Mouse (Mus musculus) left cerebral cortex, adult 9 months (tissue): Measurements from ENCODE around the gene Ntm.

Experiments used
- DNase-seq, 2 experiments: peaks; one replicate each; pipeline ENCODE4 v3.0.0; 2022; ENCODE audit warnings: low spot score in 2 of 2

Gene Ntm

GRCm38 (mm10) chr9:29335671-29336070 is 627.3 kb downstream of the Ntm start:
- no peak for DNase-seq

- DNase-seq, result no peak
Observed at GRCm38 (mm10) chr9:29332296-29333090, 630.4 kb downstream of the Ntm start.

- no peak for DNase-seq
Observed at GRCm38 (mm10) chr9:29330486-29330885, 632.5 kb downstream of the Ntm start.

GRCm38 (mm10) chr9:29326283-29326682 is 636.7 kb downstream of the Ntm start:
- no peak for DNase-seq

- DNase-seq, result no peak
Observed at GRCm38 (mm10) chr9:29325137-29325536, 637.8 kb downstream of the Ntm start.

DNA sequence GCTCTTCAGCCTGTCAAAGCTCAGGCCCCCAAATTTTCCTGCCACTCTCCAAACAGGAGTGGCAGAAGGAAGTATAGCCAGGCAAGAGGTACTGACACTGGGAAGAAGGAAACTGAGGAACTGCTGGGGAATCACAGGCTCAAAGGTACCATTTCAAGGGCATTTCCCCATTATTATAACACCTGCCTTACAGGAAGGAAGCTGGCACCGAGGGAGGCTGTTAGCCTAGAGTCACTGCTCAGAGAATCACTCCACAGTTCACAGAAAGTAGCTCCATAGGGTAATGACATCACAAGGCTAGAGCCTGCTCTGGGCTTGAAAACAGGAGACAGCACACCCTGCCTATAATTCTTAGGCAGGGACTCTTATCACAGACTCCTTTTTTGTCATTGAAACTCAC is 643.7 kb downstream of the Ntm start:
- DNase-seq, result no peak

DNA sequence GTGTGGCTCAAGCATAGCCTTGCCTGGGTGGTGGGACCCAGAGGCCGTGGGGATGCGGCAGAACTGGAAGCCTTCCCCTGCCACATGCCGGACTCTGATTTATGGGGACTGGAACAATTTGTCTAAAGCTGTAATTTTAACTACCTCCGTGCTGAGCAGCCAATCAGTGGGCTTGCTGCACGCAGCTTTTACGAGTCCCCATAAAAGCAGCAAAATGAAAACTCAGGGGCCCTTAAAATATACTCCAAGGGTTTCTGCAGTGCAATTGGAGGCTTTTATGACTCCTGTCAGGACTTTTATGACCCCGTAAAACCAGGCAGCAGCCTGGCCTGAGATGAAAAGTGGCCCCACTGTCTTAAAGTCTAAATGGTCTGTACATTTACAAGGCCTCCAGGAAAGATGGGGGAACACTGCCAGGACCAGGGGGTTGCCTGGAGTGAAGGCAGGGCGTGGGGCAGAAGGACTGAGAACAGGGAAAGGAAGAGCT is 644.2 kb downstream of the Ntm start:
- no peak for DNase-seq

GRCm38 (mm10) chr9:29317623-29318022 is 645.3 kb downstream of the Ntm start:
- peak; percentile 34 to 82 for DNase-seq

- no peak for DNase-seq
Observed at GRCm38 (mm10) chr9:29315842-29316241, 647.1 kb downstream of the Ntm start.

GRCm38 (mm10) chr9:29306961-29307360 is 656.0 kb downstream of the Ntm start:
- no peak for DNase-seq

DNA sequence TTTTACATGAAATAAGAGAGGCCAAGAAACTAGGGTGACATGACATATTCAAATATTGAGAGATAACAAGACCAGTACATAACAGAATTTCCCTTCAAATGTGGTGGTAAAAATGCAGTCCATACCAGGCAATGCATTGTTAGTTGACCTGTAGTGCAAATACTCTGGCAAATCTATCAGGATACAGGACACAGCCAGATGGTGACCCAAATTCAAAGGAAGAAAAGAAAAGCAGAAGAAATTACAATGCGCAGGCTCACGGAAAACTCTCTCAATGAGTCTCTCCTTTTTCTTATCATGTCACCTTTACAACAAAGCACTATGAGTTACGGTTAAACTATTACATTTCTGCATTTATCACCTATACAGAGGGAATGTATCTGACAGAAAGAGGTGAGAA is 664.6 kb downstream of the Ntm start:
- no peak for DNase-seq

DNA sequence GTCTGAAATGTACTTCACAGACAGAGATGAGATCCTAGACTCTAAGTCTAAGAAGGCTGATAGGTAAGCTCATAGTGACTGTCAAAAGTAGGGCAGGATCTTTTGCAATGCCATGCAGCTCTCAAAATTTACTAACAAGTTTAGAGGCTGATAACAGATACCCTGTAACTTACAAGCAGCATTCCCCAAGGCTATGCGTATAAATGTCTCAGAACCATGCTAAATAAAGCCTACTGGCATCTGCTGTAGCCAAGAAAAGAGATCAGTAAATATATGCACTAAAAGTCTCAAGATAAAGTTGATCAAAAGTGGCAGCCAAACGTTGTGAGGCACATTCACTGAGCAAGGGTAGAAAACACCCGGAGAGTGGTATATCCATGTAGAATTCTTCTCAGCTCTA is 666.2 kb downstream of the Ntm start:
- DNase-seq, result no peak

GRCm38 (mm10) chr9:29288003-29288704 is 674.8 kb downstream of the Ntm start:
- DNase-seq, result no peak

DNA sequence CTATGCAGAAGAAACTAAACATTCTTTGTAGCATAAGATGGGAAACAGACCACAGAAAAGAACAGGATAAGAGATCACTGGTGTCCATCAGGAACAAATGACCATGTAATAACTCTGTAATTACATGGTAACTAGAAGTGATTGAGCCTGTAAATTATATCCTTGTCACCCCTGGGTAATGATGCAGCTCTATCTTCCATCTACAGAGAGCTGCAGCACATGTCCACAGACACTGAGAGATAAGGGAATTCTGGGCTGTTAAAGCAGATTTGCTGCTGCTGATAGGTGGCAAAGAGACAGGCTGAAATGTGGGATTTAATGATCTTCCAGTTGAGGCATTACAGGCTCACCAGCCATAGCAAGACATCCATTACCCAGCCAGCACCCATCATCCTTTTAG is 677.8 kb downstream of the Ntm start:
- DNase-seq, result no peak

GRCm38 (mm10) chr9:29272861-29273260 is 690.1 kb downstream of the Ntm start:
- no peak for DNase-seq

GRCm38 (mm10) chr9:29269988-29270387 is 693.0 kb downstream of the Ntm start:
- no peak for DNase-seq

DNA sequence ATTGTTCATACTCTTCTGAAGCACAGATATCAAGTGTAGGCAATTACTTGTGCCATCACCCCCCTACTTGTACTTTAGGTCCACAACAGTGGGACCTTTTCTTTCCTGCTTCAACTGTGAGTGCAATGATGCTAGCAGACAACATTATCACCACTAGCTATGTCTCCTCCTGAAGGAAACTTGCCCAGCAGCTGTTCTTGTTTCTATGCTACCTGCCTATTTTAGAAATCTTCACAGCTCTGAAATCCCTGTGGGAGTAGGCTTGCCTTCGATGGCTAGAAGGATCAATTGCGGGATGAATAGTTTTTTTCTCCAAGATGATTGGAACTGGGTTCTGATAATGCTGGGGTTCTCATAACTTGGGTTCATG is 693.7 kb downstream of the Ntm start:
- peak in 1 of 2 experiments; percentile 37 for DNase-seq

- no peak for DNase-seq
Observed at GRCm38 (mm10) chr9:29268583-29269276, 694.2 kb downstream of the Ntm start.

- DNase-seq, result no peak
Observed at GRCm38 (mm10) chr9:29267663-29268062, 695.3 kb downstream of the Ntm start.

DNA sequence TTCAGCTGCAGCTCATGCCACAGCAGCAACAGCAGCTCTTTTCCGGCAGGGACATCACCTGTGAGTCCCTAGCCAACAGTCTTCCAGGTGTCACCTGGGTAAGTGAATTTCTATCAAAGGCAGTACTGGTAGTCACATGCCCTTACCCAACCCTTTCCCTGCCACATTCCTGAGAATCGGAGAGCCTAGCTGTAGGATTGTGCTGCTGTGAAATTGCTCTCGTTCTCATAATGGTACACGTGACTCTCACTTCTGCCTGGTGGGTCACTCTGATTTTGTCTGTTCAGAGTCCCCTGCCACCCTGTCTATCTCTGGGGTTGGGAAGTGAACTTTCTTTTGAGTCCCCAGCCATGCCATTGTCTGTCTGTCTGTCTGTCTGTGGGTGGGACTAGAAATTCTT is 697.8 kb downstream of the Ntm start:
- no peak for DNase-seq

GRCm38 (mm10) chr9:29262836-29263235 is 700.1 kb downstream of the Ntm start:
- no peak for DNase-seq

DNA sequence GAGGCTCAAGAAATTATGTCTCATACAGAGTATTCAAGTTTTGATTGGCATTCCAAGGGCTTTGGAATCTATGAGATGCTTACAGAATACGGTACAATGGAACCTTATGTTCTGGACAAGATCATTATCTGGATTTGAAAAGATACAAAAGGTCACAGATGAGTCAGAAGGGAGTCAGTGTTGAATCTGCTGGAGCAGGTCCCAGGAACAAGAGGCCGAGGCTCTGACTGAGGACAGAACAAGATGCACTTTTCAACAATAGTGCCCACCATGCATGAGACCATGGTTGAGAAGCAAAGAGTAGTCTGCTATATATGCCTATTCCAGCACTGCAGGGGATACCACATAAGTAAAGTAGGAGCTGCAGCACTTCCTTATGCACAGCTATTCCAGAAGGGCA is 710.1 kb downstream of the Ntm start:
- no peak for DNase-seq

GRCm38 (mm10) chr9:29250813-29251212 is 712.1 kb downstream of the Ntm start:
- no peak for DNase-seq
